In genomic region chr1:89631747-89632146, GRCm38 (mm10) we compare ENCODE assay signal across 9 mouse cellular contexts.
DNase-seq lines count a peak whose midpoint lies in the region; TF ChIP-seq lines count a peak whose summit lies in the region.
"Had no signal": no experiment of that assay in that cellular context is flagged by ENCODE, and none has a peak within 500 bp of the region (broad histone marks: within the 10 kb centered on the region; RNA-seq: fewer than 3 reads in every experiment).

No protein-coding gene starts in this region.

- no peak overlapping the region for H3K27ac ChIP-seq in liver, adult 2 months (replicated peaks; ENCODE audit: insufficient read depth, low read depth, low read length)
- H3K27ac ChIP-seq: liver, embryonic 13.5 days had no signal

- no peak for TF ChIP-seq POLR2A in liver, adult 2 months (IDR thresholded peaks at IDR 0.05; ENCODE audit: extremely low read depth, insufficient read depth, low read length)

- H3K79me2 ChIP-seq in liver, adult 2 months (ENCODE audit: control insufficient read depth, insufficient read depth, low read length): no peaks in the 10 kb centered on the region

- peak; percentile 18 for DNase-seq in cerebellum, adult 11-12 months
- DNase-seq in cerebellum, adult 8-10 months: no peak
- peak; percentile 45 for DNase-seq in liver, adult 2 months (ENCODE audit: extremely low read depth, low read depth, low spot score)
- no peak for DNase-seq in liver
- peak; percentile 46 for DNase-seq in cerebellum, adult 9-11 months
- peak; percentile 69 for DNase-seq in mesoderm, embryonic 11.5 days (ENCODE audit: low read depth, low spot score)
- no peak for DNase-seq in urinary bladder, postnatal 4 days (ENCODE audit: low spot score in 2 of 2)
- DNase-seq in adrenal gland, postnatal 4 days (ENCODE audit: low spot score in 2 of 2): no peak
- DNase-seq: liver, embryonic 13.5 days had no signal

- no peak overlapping the region for H3K4me3 ChIP-seq in liver, adult 2 months (ENCODE audit: insufficient read depth, low read depth, low read length)
- H3K4me3 ChIP-seq: liver, embryonic 13.5 days had no signal

- H3K9ac ChIP-seq in liver, adult 2 months (ENCODE audit: low read depth, low read length): no peak overlapping the region
- H3K9ac ChIP-seq: liver, embryonic 13.5 days had no signal

- H3K4me1 ChIP-seq in liver, adult 2 months (ENCODE audit: control insufficient read depth, insufficient read depth, low read length): no peaks in the 10 kb centered on the region

- peak; percentile 53; the same call in 1 of the 2 replicates for TF ChIP-seq CTCF in liver, adult 2 months (IDR thresholded peaks at IDR 0.05; ENCODE audit: low read depth, low read length)

- WGBS in liver, adult 2 months: 40% methylated on average over 1 of the region's 1 CpGs

- H3K36me3 ChIP-seq in liver, adult 2 months (ENCODE audit: control insufficient read depth, insufficient read depth, low read length): no peaks in the 10 kb centered on the region
- H3K36me3 ChIP-seq: liver, embryonic 13.5 days had no signal

- H3K27me3 ChIP-seq in liver, adult 2 months (ENCODE audit: control insufficient read depth, insufficient read depth, low read length): no peaks in the 10 kb centered on the region
- H3K27me3 ChIP-seq: liver, embryonic 13.5 days had no signal

Comparison
In these comparisons a context has a peak if more than half of its experiments do, and no peak if none do; other contexts are left out.
1. DNase-seq: peak in cerebellum, adult 11-12 months (single experiment), liver, adult 2 months (single experiment), cerebellum, adult 9-11 months (single experiment) and mesoderm, embryonic 11.5 days (single experiment); none in cerebellum, adult 8-10 months (single experiment), liver (single experiment), urinary bladder, postnatal 4 days (0 of 2) and adrenal gland, postnatal 4 days (0 of 2).